Mouse (Mus musculus): ENCODE results near the gene Gabarapl2. TPM values are rescaled to one million over a fixed set of nuclear protein-coding genes. Genes with fewer than 3 reads are reported as not detected.
A peak's percentile ranks its signal among the peaks of the same experiment; 100 is the strongest.

The Gabarapl2 gene
- polyA plus RNA-seq (2011; ENCODE audit: insufficient read depth, insufficient read length, low read depth, missing spikeins), result 64.2 and 66.4 TPM in 2 replicates

GRCm38 (mm10) chr8:111940171-111941100, at the start of gene Gabarapl2:
Gene Gabarapl2, plus strand, starts transcription at chr8:111940703.
- no peaks in the 10 kb centered on the region for H3K4me1 ChIP-seq (ENCODE audit: control insufficient read depth, insufficient read depth, low read length)
- no peak for TF ChIP-seq CTCF (IDR thresholded peaks at IDR 0.05; ENCODE audit: low read depth, low read length)
- TF ChIP-seq EP300 (IDR thresholded peaks at IDR 0.05; ENCODE audit: insufficient read depth, low read depth, low read length), result no peak
- no peak for TF ChIP-seq POLR2A (IDR thresholded peaks at IDR 0.05; ENCODE audit: insufficient read depth, low read length)
- H3K27me3 ChIP-seq (ENCODE audit: control insufficient read depth, insufficient read depth, low read length, poor library complexity, severe bottlenecking), result no peaks in the 10 kb centered on the region

GRCm38 (mm10) chr8:111890911-111891303, 49.6 kb upstream of the Gabarapl2 start:
- H3K27me3 ChIP-seq (ENCODE audit: control insufficient read depth, insufficient read depth, low read length, poor library complexity, severe bottlenecking), result no peaks in the 10 kb centered on the region
- H3K9ac ChIP-seq (ENCODE audit: low read depth, poor library complexity, severe bottlenecking), result no peak overlapping the region
- TF ChIP-seq EP300 (IDR thresholded peaks at IDR 0.05; ENCODE audit: insufficient read depth, low read depth, low read length) (no peak), POLR2A (IDR thresholded peaks at IDR 0.05; ENCODE audit: insufficient read depth, low read length) (no peak), CTCF (IDR thresholded peaks at IDR 0.05; ENCODE audit: low read depth, low read length) (no peak)
- H3K4me3 ChIP-seq (ENCODE audit: low read depth, low read length), result peak overlapping the region; percentile 53; the same call in 1 of the 2 replicates
- H3K27ac ChIP-seq (ENCODE audit: insufficient read depth, low read length), result no peak overlapping the region
- no peaks in the 10 kb centered on the region for H3K4me1 ChIP-seq (ENCODE audit: control insufficient read depth, insufficient read depth, low read length)
- no peaks in the 10 kb centered on the region for H3K9me3 ChIP-seq (replicated peaks; ENCODE audit: control insufficient read depth, insufficient read depth, low read length, poor library complexity, severe bottlenecking)
- H3K36me3 ChIP-seq (ENCODE audit: control insufficient read depth, insufficient read depth, low read length, poor library complexity, severe bottlenecking), result no peaks in the 10 kb centered on the region

More at GRCm38 (mm10) chr8:111940171-111941100, at the start of gene Gabarapl2:
- Histone ChIP-seq H3K9me3 (replicated peaks; ENCODE audit: control insufficient read depth, insufficient read depth, low read length, poor library complexity, severe bottlenecking) (no peaks in the 10 kb centered on the region), H3K4me3 (ENCODE audit: low read depth, low read length) (peak within 1 kb of the TSS; percentile 90), H3K36me3 (ENCODE audit: control insufficient read depth, insufficient read depth, low read length, poor library complexity, severe bottlenecking) (peaks cover under 1% of the 10 kb centered on the region), H3K9ac (ENCODE audit: low read depth, poor library complexity, severe bottlenecking) (peak within 1 kb of the TSS; percentile 81), H3K27ac (ENCODE audit: insufficient read depth, low read length) (peak within 1 kb of the TSS; percentile 62)

GRCm38 (mm10) chr8:111891983-111892382, 48.5 kb upstream of the Gabarapl2 start:
- TF ChIP-seq POLR2A (IDR thresholded peaks at IDR 0.05; ENCODE audit: insufficient read depth, low read length) (no peak), CTCF (IDR thresholded peaks at IDR 0.05; ENCODE audit: low read depth, low read length) (no peak), EP300 (IDR thresholded peaks at IDR 0.05; ENCODE audit: insufficient read depth, low read depth, low read length) (peak; percentile 85)

GRCm38 (mm10) chr8:111892615-111893014, 47.9 kb upstream of the Gabarapl2 start:
- no peaks in the 10 kb centered on the region for H3K27me3 ChIP-seq (ENCODE audit: control insufficient read depth, insufficient read depth, low read length, poor library complexity, severe bottlenecking)
- no peak overlapping the region for H3K4me3 ChIP-seq (ENCODE audit: low read depth, low read length)
- H3K36me3 ChIP-seq (ENCODE audit: control insufficient read depth, insufficient read depth, low read length, poor library complexity, severe bottlenecking), result no peaks in the 10 kb centered on the region
- no peaks in the 10 kb centered on the region for H3K9me3 ChIP-seq (replicated peaks; ENCODE audit: control insufficient read depth, insufficient read depth, low read length, poor library complexity, severe bottlenecking)
- H3K4me1 ChIP-seq (ENCODE audit: control insufficient read depth, insufficient read depth, low read length), result no peaks in the 10 kb centered on the region
- no peak overlapping the region for H3K9ac ChIP-seq (ENCODE audit: low read depth, poor library complexity, severe bottlenecking)
- no peak for TF ChIP-seq CTCF (IDR thresholded peaks at IDR 0.05; ENCODE audit: low read depth, low read length)
- no peak for TF ChIP-seq EP300 (IDR thresholded peaks at IDR 0.05; ENCODE audit: insufficient read depth, low read depth, low read length)
- no peak for TF ChIP-seq POLR2A (IDR thresholded peaks at IDR 0.05; ENCODE audit: insufficient read depth, low read length)
- H3K27ac ChIP-seq (ENCODE audit: insufficient read depth, low read length), result peak overlapping the region; percentile 26

More at GRCm38 (mm10) chr8:111891983-111892382, 48.5 kb upstream of the Gabarapl2 start:
- Histone ChIP-seq H3K27ac (ENCODE audit: insufficient read depth, low read length) (peak overlapping the region; percentile 26), H3K9ac (ENCODE audit: low read depth, poor library complexity, severe bottlenecking) (no peak overlapping the region), H3K27me3 (ENCODE audit: control insufficient read depth, insufficient read depth, low read length, poor library complexity, severe bottlenecking) (no peaks in the 10 kb centered on the region), H3K4me1 (ENCODE audit: control insufficient read depth, insufficient read depth, low read length) (no peaks in the 10 kb centered on the region), H3K4me3 (ENCODE audit: low read depth, low read length) (no peak overlapping the region), H3K9me3 (replicated peaks; ENCODE audit: control insufficient read depth, insufficient read depth, low read length, poor library complexity, severe bottlenecking) (no peaks in the 10 kb centered on the region), H3K36me3 (ENCODE audit: control insufficient read depth, insufficient read depth, low read length, poor library complexity, severe bottlenecking) (no peaks in the 10 kb centered on the region)

GRCm38 (mm10) chr8:111894955-111895354, 45.5 kb upstream of the Gabarapl2 start:
- Histone ChIP-seq H3K36me3 (ENCODE audit: control insufficient read depth, insufficient read depth, low read length, poor library complexity, severe bottlenecking) (no peaks in the 10 kb centered on the region), H3K9ac (ENCODE audit: low read depth, poor library complexity, severe bottlenecking) (no peak overlapping the region), H3K27me3 (ENCODE audit: control insufficient read depth, insufficient read depth, low read length, poor library complexity, severe bottlenecking) (no peaks in the 10 kb centered on the region), H3K9me3 (replicated peaks; ENCODE audit: control insufficient read depth, insufficient read depth, low read length, poor library complexity, severe bottlenecking) (no peaks in the 10 kb centered on the region), H3K4me3 (ENCODE audit: low read depth, low read length) (no peak overlapping the region), H3K27ac (ENCODE audit: insufficient read depth, low read length) (no peak overlapping the region), H3K4me1 (ENCODE audit: control insufficient read depth, insufficient read depth, low read length) (no peaks in the 10 kb centered on the region)
- TF ChIP-seq CTCF (IDR thresholded peaks at IDR 0.05; ENCODE audit: low read depth, low read length) (peak; percentile 70), EP300 (IDR thresholded peaks at IDR 0.05; ENCODE audit: insufficient read depth, low read depth, low read length) (no peak), POLR2A (IDR thresholded peaks at IDR 0.05; ENCODE audit: insufficient read depth, low read length) (no peak)

DNA sequence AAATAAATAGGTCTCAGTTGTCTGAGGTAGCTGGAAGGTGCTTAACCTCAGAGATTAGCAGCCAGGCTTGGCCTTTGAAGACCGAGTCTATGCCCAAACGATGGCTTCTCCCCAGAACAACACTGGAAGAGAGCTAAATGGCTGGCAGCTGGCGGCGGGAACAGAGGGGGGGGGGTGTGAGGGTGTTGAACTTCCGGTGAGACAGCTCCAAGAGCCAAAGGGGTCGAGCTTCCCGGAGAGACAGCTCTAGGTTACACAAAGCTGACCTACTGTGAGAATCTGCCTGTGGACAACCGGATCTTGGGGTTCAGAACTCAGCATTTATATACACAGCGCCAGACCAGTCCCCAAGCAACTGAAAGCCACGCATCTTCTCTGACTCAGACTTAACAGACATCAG, 41.9 kb upstream of the Gabarapl2 start:
- Histone ChIP-seq H3K9me3 (replicated peaks; ENCODE audit: control insufficient read depth, insufficient read depth, low read length, poor library complexity, severe bottlenecking) (no peaks in the 10 kb centered on the region), H3K36me3 (ENCODE audit: control insufficient read depth, insufficient read depth, low read length, poor library complexity, severe bottlenecking) (no peaks in the 10 kb centered on the region), H3K27ac (ENCODE audit: insufficient read depth, low read length) (peak overlapping the region; percentile 67), H3K27me3 (ENCODE audit: control insufficient read depth, insufficient read depth, low read length, poor library complexity, severe bottlenecking) (no peaks in the 10 kb centered on the region), H3K4me1 (ENCODE audit: control insufficient read depth, insufficient read depth, low read length) (no peaks in the 10 kb centered on the region), H3K4me3 (ENCODE audit: low read depth, low read length) (no peak overlapping the region), H3K9ac (ENCODE audit: low read depth, poor library complexity, severe bottlenecking) (peak overlapping the region; percentile 20)
- TF ChIP-seq EP300 (IDR thresholded peaks at IDR 0.05; ENCODE audit: insufficient read depth, low read depth, low read length) (no peak), CTCF (IDR thresholded peaks at IDR 0.05; ENCODE audit: low read depth, low read length) (no peak)

All from ES-Bruce4 (cell line).